Mouse (Mus musculus) heart, embryonic 16.5 days (tissue): ENCODE measurements around the gene Slc4a4. TPM values are rescaled to one million over a fixed set of nuclear protein-coding genes. Genes with fewer than 3 reads are reported as not detected.

ENCODE experiments used
- ATAC-seq: fragments of 200-750 bp; cut with Nextera tagmentation; replicated peaks from 2 replicates; pipeline ENCODE4 v1.8.0; 2017; ENCODE audit warnings: moderate number of reproducible peaks; ENCODE audit not compliant: insufficient read depth, low FRiP score; ENCODE audit errors: extremely low read depth
- H3K27ac ChIP-seq: fragments of 300-500 bp; sonication (generic); 2 replicates; pipeline ENCODE4 v1.5.1; 2014; ENCODE audit warnings: mild to moderate bottlenecking, low read length, control low read depth, moderate library complexity
- H3K27me3 ChIP-seq: fragments of 300-500 bp; sonication (generic); 2 replicates; pipeline ENCODE4 v1.6.1; 2014; ENCODE audit warnings: low read length, mixed read lengths; ENCODE audit not compliant: control insufficient read depth, insufficient read depth
- H3K36me3 ChIP-seq: fragments of 300-500 bp; sonication (generic); 2 replicates; pipeline ENCODE4 v1.6.1; 2014; ENCODE audit not compliant: control insufficient read depth, insufficient read depth
- H3K4me1 ChIP-seq: fragments of 300-500 bp; sonication (generic); 2 replicates; pipeline ENCODE4 v1.6.1; 2014; ENCODE audit warnings: low read length, mixed read lengths; ENCODE audit not compliant: control insufficient read depth, insufficient read depth
- H3K4me2 ChIP-seq: fragments of 300-500 bp; sonication (generic); 2 replicates; pipeline ENCODE4 v1.6.1; 2014; ENCODE audit warnings: low read depth, mild to moderate bottlenecking, control low read depth, low read length
- H3K4me3 ChIP-seq: fragments of 300-500 bp; sonication (generic); 2 replicates; pipeline ENCODE4 v1.5.1; 2014; ENCODE audit warnings: mild to moderate bottlenecking, control low read depth, low read length
- H3K9ac ChIP-seq: fragments of 300-500 bp; sonication (generic); 2 replicates; pipeline ENCODE4 v1.6.1; 2014; ENCODE audit warnings: low read length, control low read depth
- H3K9me3 ChIP-seq: fragments of 300-500 bp; sonication (generic); replicated peaks from 2 replicates; pipeline ENCODE4 v1.6.1; 2016; ENCODE audit warnings: low read length; ENCODE audit not compliant: control insufficient read depth
- WGBS: fragments of 180-500 bp; shearing (Covaris S2); extraction: QIAGEN DNeasy Blood & Tissue Kit; methylation state at CpG from one replicate; pipeline ENCODE4 v1.1.7; 2014; 5-methylcytosine and 5-hydroxymethylcytosine counted together
- polyA plus RNA-seq: library from polyadenylated mRNA; unstranded; fragments of >200 nt; fragmentation: Nextera tagmentation; extraction: Ambion mirVana; gene quantifications from 2 replicates; pipeline ENCODE4 v1.2.1, GENCODE M21; 2015

Slc4a4 gene
- polyA plus RNA-seq, 1 experiment from 2014 or later = 2.8 TPM

- Histone ChIP-seq H3K27ac (no peak overlapping the region), H3K4me3 (no peak overlapping the region), H3K4me2 (no peak overlapping the region), H3K27me3 (no peaks in the 10 kb centered on the region), H3K4me1 (peaks cover 27% of the 10 kb centered on the region), H3K9ac (no peak overlapping the region), H3K9me3 (no peaks in the 10 kb centered on the region), H3K36me3 (no peaks in the 10 kb centered on the region)
- 82% methylated on average over 2 of the region's 2 CpGs for WGBS
- ATAC-seq = no peak
These were observed 53.2 kb downstream of the Slc4a4 start for GRCm38 (mm10) chr5:88939782-88940181.

- H3K4me1 ChIP-seq = peaks cover 15% of the 10 kb centered on the region
- no peak overlapping the region for H3K4me3 ChIP-seq
- no peak overlapping the region for H3K4me2 ChIP-seq
- no peaks in the 10 kb centered on the region for H3K36me3 ChIP-seq
- 77% methylated on average over 7 of the region's 7 CpGs for WGBS
- H3K9ac ChIP-seq = no peak overlapping the region
- no peak overlapping the region for H3K27ac ChIP-seq
- ATAC-seq = no peak
- H3K27me3 ChIP-seq = no peaks in the 10 kb centered on the region
- no peaks in the 10 kb centered on the region for H3K9me3 ChIP-seq
These were observed 55.3 kb downstream of the Slc4a4 start for GRCm38 (mm10) chr5:88941905-88942304.

- Histone ChIP-seq H3K4me1 (peaks cover 3% of the 10 kb centered on the region), H3K27ac (no peak overlapping the region), H3K27me3 (no peaks in the 10 kb centered on the region), H3K36me3 (no peaks in the 10 kb centered on the region), H3K4me2 (no peak overlapping the region), H3K9ac (no peak overlapping the region), H3K9me3 (no peaks in the 10 kb centered on the region), H3K4me3 (no peak overlapping the region)
- WGBS = 89% methylated on average over 10 of the region's 10 CpGs
- ATAC-seq = no peak
These were observed 59.2 kb downstream of the Slc4a4 start for GRCm38 (mm10) chr5:88945661-88946339.

GRCm38 (mm10) chr5:88950337-88950736, 63.7 kb downstream of the Slc4a4 start:
- Histone ChIP-seq H3K27ac (no peak overlapping the region), H3K4me1 (peaks cover 3% of the 10 kb centered on the region), H3K36me3 (no peaks in the 10 kb centered on the region), H3K4me3 (no peak overlapping the region), H3K4me2 (no peak overlapping the region), H3K27me3 (no peaks in the 10 kb centered on the region), H3K9me3 (no peaks in the 10 kb centered on the region), H3K9ac (no peak overlapping the region)
- no peak for ATAC-seq
- WGBS = 68% methylated on average over 7 of the region's 7 CpGs

GRCm38 (mm10) chr5:88952757-88953577, 66.3 kb downstream of the Slc4a4 start:
- Histone ChIP-seq H3K27ac (no peak overlapping the region), H3K9me3 (no peaks in the 10 kb centered on the region), H3K27me3 (no peaks in the 10 kb centered on the region), H3K4me3 (peak overlapping the region; percentile 30), H3K9ac (no peak overlapping the region), H3K4me2 (peak overlapping the region; percentile 47), H3K4me1 (peaks cover 3% of the 10 kb centered on the region), H3K36me3 (no peaks in the 10 kb centered on the region)
- ATAC-seq = no peak
- WGBS = 64% methylated on average over 17 of the region's 17 CpGs

- ATAC-seq = no peak
- H3K9ac ChIP-seq = no peak overlapping the region
- no peak overlapping the region for H3K27ac ChIP-seq
- 73% methylated on average over 5 of the region's 5 CpGs for WGBS
- H3K4me3 ChIP-seq = no peak overlapping the region
- H3K27me3 ChIP-seq = no peaks in the 10 kb centered on the region
- peaks cover 12% of the 10 kb centered on the region for H3K4me1 ChIP-seq
- H3K9me3 ChIP-seq = no peaks in the 10 kb centered on the region
- H3K4me2 ChIP-seq = no peak overlapping the region
- no peaks in the 10 kb centered on the region for H3K36me3 ChIP-seq
These were observed 71.1 kb downstream of the Slc4a4 start for GRCm38 (mm10) chr5:88957735-88958134.

GRCm38 (mm10) chr5:88958966-88959365, 72.3 kb downstream of the Slc4a4 start:
- no peaks in the 10 kb centered on the region for H3K27me3 ChIP-seq
- peaks cover 12% of the 10 kb centered on the region for H3K4me1 ChIP-seq
- H3K4me2 ChIP-seq = no peak overlapping the region
- no peak overlapping the region for H3K4me3 ChIP-seq
- H3K36me3 ChIP-seq = no peaks in the 10 kb centered on the region
- ATAC-seq = no peak
- 74% methylated on average over 5 of the region's 5 CpGs for WGBS
- no peaks in the 10 kb centered on the region for H3K9me3 ChIP-seq
- H3K9ac ChIP-seq = no peak overlapping the region
- H3K27ac ChIP-seq = no peak overlapping the region

GRCm38 (mm10) chr5:88959412-88959811, 72.8 kb downstream of the Slc4a4 start:
- 81% methylated on average over 6 of the region's 6 CpGs for whole genome bisulfite sequencing

More at GRCm38 (mm10) chr5:88959412-88959811, 72.8 kb downstream of the Slc4a4 start:
- no peak overlapping the region for H3K27ac ChIP-seq
- no peaks in the 10 kb centered on the region for H3K9me3 ChIP-seq
- H3K9ac ChIP-seq = no peak overlapping the region
- no peak for ATAC-seq
- H3K4me1 ChIP-seq = peaks cover 12% of the 10 kb centered on the region
- no peak overlapping the region for H3K4me2 ChIP-seq
- H3K36me3 ChIP-seq = no peaks in the 10 kb centered on the region
- no peak overlapping the region for H3K4me3 ChIP-seq
- H3K27me3 ChIP-seq = no peaks in the 10 kb centered on the region
